Mouse (Mus musculus) kidney, embryonic 14.5 days (tissue): ENCODE results near the gene Nudt17. TPM values are rescaled to one million over a fixed set of nuclear protein-coding genes. Genes with fewer than 3 reads are reported as not detected.
A peak's percentile ranks its signal among the peaks of the same experiment; 100 is the strongest.

Experiments used
- ATAC-seq: fragments of 200-750 bp; cut with Nextera tagmentation; 2 replicates; pipeline ENCODE4 v1.8.0; 2017; ENCODE audit warnings: moderate number of reproducible peaks, mild to moderate bottlenecking, moderate TSS enrichment, moderate library complexity; ENCODE audit not compliant: low FRiP score, low TSS enrichment
- H3K27ac ChIP-seq: fragments of 300-500 bp; sonication (generic); 2 replicates; pipeline ENCODE4 v1.5.1; 2014; ENCODE audit warnings: low read depth, mild to moderate bottlenecking, low read length, moderate library complexity, mixed read lengths
- H3K27me3 ChIP-seq: fragments of 300-500 bp; sonication (generic); 2 replicates; pipeline ENCODE4 v1.6.1; 2014; ENCODE audit warnings: mild to moderate bottlenecking, low read length; ENCODE audit not compliant: control insufficient read depth, insufficient read depth
- H3K36me3 ChIP-seq: fragments of 300-500 bp; sonication (generic); 2 replicates; pipeline ENCODE4 v1.6.1; 2014; ENCODE audit warnings: low read length, mixed read lengths; ENCODE audit not compliant: control insufficient read depth, insufficient read depth
- H3K4me1 ChIP-seq: fragments of 300-500 bp; sonication (generic); 2 replicates; pipeline ENCODE4 v1.6.1; 2014; ENCODE audit warnings: low read length, mixed read lengths; ENCODE audit not compliant: control insufficient read depth, insufficient read depth
- H3K4me2 ChIP-seq: fragments of 300-500 bp; sonication (generic); replicated peaks from 2 replicates; pipeline ENCODE4 v1.6.1; 2014; ENCODE audit warnings: low read depth, mild to moderate bottlenecking, low read length
- H3K4me3 ChIP-seq: fragments of 300-500 bp; sonication (generic); 2 replicates; pipeline ENCODE4 v1.5.1; 2014; ENCODE audit warnings: mild to moderate bottlenecking, low read length
- H3K9ac ChIP-seq: fragments of 300-500 bp; sonication (generic); 2 replicates; pipeline ENCODE4 v1.6.1; 2014; ENCODE audit warnings: low read depth, mild to moderate bottlenecking, low read length, moderate library complexity
- H3K9me3 ChIP-seq: fragments of 300-500 bp; sonication (generic); 2 replicates; pipeline ENCODE4 v1.6.1; 2016; ENCODE audit warnings: low read length; ENCODE audit not compliant: control insufficient read depth
- WGBS: fragments of 180-500 bp; shearing (Covaris S2); extraction: QIAGEN DNeasy Blood & Tissue Kit; methylation state at CpG from one replicate; pipeline ENCODE4 v1.1.7; 2014; 5-methylcytosine and 5-hydroxymethylcytosine counted together
- polyA plus RNA-seq: library from polyadenylated mRNA; unstranded; fragments of >200 nt; fragmentation: Nextera tagmentation; extraction: Ambion mirVana; gene quantifications from 2 replicates; pipeline ENCODE4 v1.2.1, GENCODE M21; 2014

The Nudt17 gene
- polyA plus RNA-seq, 1 experiment from 2014 or later = 10.8 TPM

GRCm38 (mm10) chr3:96733984-96734383, 25.6 kb upstream of the Nudt17 start:
- Histone ChIP-seq H3K4me2 (no peak overlapping the region), H3K9ac (no peak overlapping the region), H3K36me3 (no peaks in the 10 kb centered on the region), H3K4me3 (no peak overlapping the region), H3K4me1 (peaks cover 11% of the 10 kb centered on the region), H3K27me3 (no peaks in the 10 kb centered on the region), H3K9me3 (no peaks in the 10 kb centered on the region), H3K27ac (no peak overlapping the region)
- WGBS = 100% methylated on average over 1 of the region's 1 CpGs
- ATAC-seq = no peak

- WGBS = 74% methylated on average over 5 of the region's 5 CpGs
- Histone ChIP-seq H3K4me3 (no peak overlapping the region), H3K4me2 (no peak overlapping the region), H3K4me1 (peaks cover 14% of the 10 kb centered on the region), H3K9ac (no peak overlapping the region), H3K27me3 (no peaks in the 10 kb centered on the region), H3K9me3 (no peaks in the 10 kb centered on the region), H3K36me3 (no peaks in the 10 kb centered on the region), H3K27ac (no peak overlapping the region)
- no peak for ATAC-seq
Observed at GRCm38 (mm10) chr3:96730785-96731184, 22.4 kb upstream of the Nudt17 start.

GRCm38 (mm10) chr3:96729403-96729784, 21.0 kb upstream of the Nudt17 start:
- Histone ChIP-seq H3K4me2 (peak overlapping the region; percentile 65), H3K9ac (no peak overlapping the region), H3K9me3 (no peaks in the 10 kb centered on the region), H3K27me3 (no peaks in the 10 kb centered on the region), H3K36me3 (peaks cover 4% of the 10 kb centered on the region; the same call in 1 of the 2 replicates), H3K27ac (no peak overlapping the region), H3K4me3 (no peak overlapping the region), H3K4me1 (peaks cover 14% of the 10 kb centered on the region)
- ATAC-seq = no peak
- 45% methylated on average over 3 of the region's 3 CpGs for WGBS

- WGBS = 55% methylated on average over 7 of the region's 7 CpGs
- Histone ChIP-seq H3K9ac (peak overlapping the region; percentile 85; the same call in 1 of the 2 replicates), H3K4me2 (peak overlapping the region; percentile 65), H3K4me3 (peak overlapping the region; percentile 93), H3K36me3 (peaks cover 5% of the 10 kb centered on the region), H3K4me1 (peaks cover 14% of the 10 kb centered on the region), H3K27ac (no peak overlapping the region), H3K9me3 (no peaks in the 10 kb centered on the region), H3K27me3 (no peaks in the 10 kb centered on the region)
- ATAC-seq = no peak
Observed at GRCm38 (mm10) chr3:96728634-96729402, 20.5 kb upstream of the Nudt17 start.

DNA sequence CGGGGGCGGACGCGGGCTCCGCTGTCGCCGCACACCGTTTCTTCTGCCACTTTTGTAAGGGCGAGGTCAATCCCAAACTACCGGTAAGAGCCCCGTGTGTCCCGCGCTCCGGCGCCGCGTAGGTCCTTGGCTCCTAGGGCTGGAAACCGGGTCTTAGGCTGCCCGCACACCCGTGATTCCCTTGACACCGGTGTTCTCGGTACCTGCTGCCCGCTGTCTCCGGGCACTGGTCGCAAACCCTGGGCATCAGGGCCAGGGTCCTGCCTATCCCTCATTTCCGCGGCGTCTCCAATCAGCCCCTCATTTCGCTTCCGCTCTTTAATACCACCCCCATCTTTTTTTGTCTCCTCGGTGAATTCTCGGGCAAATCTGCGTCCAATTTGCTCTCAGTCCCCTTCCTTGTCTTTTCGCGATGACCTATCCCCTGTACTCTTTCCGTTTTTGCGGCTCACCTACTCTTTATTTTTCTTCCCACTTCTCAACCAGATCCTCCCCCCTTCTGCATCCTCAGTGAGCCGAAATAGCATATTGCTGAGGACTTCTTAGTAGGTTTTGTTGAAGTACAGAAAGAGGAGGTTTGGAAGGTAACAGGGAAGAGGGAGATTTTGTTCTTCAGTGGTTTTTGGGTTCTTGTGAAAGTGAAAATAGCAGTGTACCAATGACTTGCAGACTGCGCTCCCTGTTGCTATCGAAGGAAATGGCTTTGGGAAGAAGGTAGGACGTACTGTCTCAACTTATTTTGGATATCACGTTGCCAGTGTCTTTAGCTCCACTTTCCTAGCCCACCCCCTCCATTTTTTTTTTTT, 19.7 kb upstream of the Nudt17 start:
- Histone ChIP-seq H3K4me3 (peak overlapping the region; percentile 93), H3K27ac (peak overlapping the region; percentile 81), H3K36me3 (peaks cover 12% of the 10 kb centered on the region), H3K4me1 (peaks cover 14% of the 10 kb centered on the region), H3K9me3 (no peaks in the 10 kb centered on the region), H3K27me3 (no peaks in the 10 kb centered on the region), H3K4me2 (peak overlapping the region; percentile 65), H3K9ac (peak overlapping the region; percentile 85)
- peak; percentile 43 for ATAC-seq
- under 1% methylated on average over 41 of the region's 42 CpGs for WGBS

DNA sequence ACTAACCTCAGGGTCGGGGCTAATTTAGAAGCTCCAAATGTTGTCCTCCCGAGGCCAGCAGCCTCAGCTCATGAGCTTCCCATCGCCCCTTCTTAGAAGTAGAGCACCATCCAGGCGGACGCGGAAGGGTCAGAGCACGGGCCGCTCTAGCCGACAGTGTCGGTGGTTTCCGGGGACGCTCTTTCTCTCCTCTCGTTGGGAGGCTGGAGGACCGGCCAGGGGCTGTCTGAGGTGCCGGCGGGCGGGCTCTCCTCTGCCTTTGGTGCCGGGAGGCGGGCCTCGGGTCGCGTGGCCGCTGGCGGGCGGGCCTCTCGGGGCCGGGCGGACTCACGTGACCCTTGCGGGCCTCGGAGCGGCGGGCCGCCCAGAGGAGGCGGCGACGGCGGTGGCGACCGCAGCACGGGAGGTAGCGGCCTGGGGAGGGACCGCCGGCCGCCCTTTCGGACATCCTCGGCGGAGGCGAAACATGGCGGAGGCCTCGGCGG, 19.0 kb upstream of the Nudt17 start, which contains the start of the genes Polr3c and Rnf115:
Gene Polr3c, minus strand, starts transcription at position 286 of the 485 bp plus-strand sequence.
Gene Rnf115, plus strand, starts transcription at position 322 of the 485 bp plus-strand sequence.
- peak within 1 kb of the TSS; percentile 65 for H3K4me2 ChIP-seq
- peak within 1 kb of the TSS; percentile 93 for H3K4me3 ChIP-seq
- H3K4me1 ChIP-seq = peaks cover 14% of the 10 kb centered on the region
- H3K9ac ChIP-seq = peak within 1 kb of the TSS; percentile 85
- no peaks in the 10 kb centered on the region for H3K27me3 ChIP-seq
- H3K36me3 ChIP-seq = peaks cover 16% of the 10 kb centered on the region
- no peaks in the 10 kb centered on the region for H3K9me3 ChIP-seq
- WGBS = under 1% methylated on average over 39 of the region's 52 CpGs
- peak; percentile 99 for ATAC-seq
- peak within 1 kb of the TSS; percentile 81 for H3K27ac ChIP-seq

- Histone ChIP-seq H3K36me3 (peaks cover 58% of the 10 kb centered on the region), H3K27me3 (no peaks in the 10 kb centered on the region), H3K4me3 (no peak overlapping the region), H3K27ac (no peak overlapping the region), H3K9ac (no peak overlapping the region), H3K4me1 (no peaks in the 10 kb centered on the region), H3K9me3 (no peaks in the 10 kb centered on the region), H3K4me2 (no peak overlapping the region)
- WGBS = 35% methylated on average over 14 of the region's 14 CpGs
- ATAC-seq = no peak
Observed at GRCm38 (mm10) chr3:96719173-96719572, 10.8 kb upstream of the Nudt17 start.

- Histone ChIP-seq H3K4me1 (no peaks in the 10 kb centered on the region), H3K27me3 (no peaks in the 10 kb centered on the region), H3K27ac (no peak overlapping the region), H3K4me2 (no peak overlapping the region), H3K4me3 (no peak overlapping the region), H3K9ac (no peak overlapping the region), H3K9me3 (no peaks in the 10 kb centered on the region), H3K36me3 (peaks cover 55% of the 10 kb centered on the region)
- ATAC-seq = no peak
- WGBS = 51% methylated on average over 2 of the region's 2 CpGs
Observed at GRCm38 (mm10) chr3:96715854-96716253, 7.5 kb upstream of the Nudt17 start.
